Mouse (Mus musculus) cerebellum, adult 8-10 months (tissue): ENCODE results near the gene Prr5l.
A peak's percentile ranks its signal among the peaks of the same experiment; 100 is the strongest.

ENCODE experiments used
- DNase-seq: peaks from one replicate; pipeline ENCODE4 v3.0.0; 2022

Gene Prr5l

DNA sequence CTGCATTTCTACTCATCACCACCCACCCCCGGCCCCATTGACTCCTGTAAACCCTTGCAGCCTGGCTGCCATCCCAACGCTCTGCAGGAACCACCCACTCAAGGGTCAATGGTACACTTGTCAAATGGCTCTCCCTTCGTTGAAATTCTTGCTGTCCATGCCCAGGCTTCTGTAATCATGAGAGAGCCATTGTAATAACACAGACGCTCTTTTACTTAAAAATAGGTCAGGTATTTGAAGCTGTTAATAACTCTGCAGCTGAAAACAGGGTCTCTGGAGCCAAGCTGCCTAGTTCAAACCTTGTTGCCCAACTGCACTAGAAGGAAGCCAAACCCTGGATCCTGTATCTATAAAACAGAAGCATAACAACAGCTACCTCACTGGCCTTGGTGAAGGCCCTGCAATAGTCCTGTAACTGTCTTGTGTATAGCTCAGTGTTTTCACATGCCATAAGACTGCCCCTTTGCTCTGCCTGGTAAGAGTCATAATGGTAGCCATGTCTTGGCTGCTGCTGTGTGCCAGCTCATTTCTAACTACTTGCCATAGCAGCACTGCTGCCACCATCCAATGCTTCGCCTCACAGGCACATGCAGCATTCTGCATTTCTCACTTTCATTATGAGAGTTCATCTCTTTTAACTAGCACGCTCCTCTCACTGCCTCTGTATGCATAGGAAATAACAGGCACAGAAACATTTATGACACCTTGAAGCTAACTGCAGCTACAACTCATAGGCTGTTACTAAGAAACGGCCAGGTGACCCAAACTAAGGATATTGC lies 63.7 kb downstream of the Prr5l start:
- no peak for DNase-seq

DNA sequence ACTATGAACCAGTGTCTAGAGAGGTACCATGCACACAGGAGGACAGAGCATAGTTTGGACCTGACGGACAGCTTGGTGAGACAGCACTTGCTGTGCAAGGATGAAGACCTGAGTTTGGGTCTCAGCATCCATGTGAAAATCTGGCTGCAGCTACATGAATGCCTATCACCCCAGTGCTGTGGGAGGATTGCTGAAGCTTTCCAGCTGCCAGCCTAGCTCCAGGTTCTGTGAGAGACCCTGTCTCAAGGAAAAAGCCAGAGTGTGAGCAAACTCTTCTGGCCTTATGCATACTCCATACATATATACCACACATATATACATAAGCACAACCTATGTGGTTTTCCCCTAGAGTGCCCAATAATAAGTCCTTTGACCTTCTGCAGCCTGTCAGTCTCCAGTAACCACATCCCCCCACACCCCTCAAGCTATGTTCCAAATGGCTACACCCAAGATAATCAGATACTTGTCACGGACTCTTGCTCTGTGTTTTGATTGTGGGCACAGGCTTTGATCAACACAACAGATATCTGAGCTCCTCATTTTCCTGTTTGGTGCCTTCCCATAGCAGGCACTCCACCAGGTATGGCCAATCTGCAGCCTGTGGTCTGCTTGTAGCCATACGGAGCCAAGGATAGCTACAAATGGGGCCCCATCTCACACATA lies 66.0 kb downstream of the Prr5l start:
- DNase-seq, result no peak

DNA sequence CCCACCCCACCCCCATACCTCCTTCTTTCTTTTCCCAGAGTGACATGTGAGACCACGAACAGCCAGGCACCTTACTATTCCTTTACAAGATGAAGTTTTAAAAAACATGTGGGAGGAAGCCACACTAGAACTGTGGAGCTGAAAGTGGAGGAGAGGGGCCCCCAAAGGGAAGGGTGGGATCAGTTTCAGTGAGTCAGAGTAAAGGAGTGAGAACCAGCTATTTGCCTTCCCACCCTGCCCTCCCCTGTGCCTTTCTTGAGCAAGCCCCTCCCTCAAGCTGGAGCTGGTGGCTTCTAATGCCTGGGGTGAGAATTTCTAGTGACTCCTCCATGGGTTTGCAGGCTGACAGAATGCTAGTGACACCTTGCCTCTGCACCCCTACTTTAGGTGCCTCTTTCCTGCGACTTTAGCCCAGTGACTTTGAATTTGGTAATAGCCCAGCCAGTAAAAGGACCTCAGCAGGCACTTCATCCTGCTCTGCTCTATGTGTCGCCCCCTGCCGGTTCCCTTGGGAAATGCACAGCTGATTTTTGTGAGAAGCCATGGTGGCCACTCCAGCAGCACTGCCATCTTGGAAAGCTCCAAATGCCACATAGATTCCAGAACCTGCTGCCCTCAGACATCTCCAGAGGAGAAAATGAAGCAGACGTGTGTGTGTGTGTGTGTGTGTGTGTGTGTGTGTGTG lies 67.4 kb downstream of the Prr5l start:
- DNase-seq, result no peak

DNA sequence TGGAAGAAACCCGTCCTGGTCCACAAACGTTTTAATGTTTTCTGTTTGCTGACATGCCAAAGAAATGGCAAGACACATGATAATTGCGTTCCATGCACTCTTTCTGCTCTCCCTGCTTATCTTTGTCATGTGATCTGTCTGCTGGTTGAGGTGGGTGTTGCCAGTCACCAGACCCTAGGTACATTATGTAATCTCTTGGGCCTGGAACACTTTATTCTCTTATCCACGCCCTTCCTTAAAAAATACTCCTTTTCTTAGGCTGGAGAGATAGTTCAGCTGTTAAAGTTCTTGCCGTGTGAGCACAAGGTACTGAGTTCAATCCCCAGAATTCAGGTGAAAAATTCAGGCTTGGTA lies 68.6 kb downstream of the Prr5l start:
- no peak for DNase-seq

DNA sequence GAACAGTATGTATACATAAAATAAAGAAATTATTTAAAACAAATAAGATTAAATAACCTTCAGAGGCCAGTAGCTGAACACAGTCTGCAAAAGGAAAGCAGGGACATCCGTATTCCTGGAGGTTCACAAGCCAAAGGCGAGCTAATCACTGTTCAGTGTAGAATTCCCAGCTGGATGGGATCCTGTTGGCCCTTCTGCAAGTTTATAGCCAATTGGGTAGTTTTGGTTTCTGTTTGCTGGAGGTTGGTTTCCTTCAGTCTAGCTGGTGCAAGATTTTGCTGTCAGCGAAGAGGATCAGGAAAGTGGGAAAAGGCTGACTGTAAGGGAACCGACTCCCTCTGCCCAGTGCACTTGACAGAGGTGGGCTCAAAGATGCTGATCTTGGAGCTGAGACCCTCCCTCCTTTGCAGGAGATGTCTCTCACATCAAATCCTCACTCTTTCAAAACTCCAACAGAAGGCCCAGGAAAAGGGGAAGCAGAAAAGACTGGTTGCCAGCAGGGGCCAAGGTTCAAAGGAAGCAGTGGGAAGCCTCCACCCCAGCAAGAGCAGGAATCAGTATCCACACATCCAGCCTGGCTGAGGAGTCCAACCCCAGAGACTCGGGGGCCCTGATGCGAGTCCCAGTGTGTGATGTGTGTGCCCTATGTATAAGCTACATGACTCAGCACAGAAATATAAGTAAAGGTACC lies 69.1 kb downstream of the Prr5l start:
- DNase-seq, result no peak

DNA sequence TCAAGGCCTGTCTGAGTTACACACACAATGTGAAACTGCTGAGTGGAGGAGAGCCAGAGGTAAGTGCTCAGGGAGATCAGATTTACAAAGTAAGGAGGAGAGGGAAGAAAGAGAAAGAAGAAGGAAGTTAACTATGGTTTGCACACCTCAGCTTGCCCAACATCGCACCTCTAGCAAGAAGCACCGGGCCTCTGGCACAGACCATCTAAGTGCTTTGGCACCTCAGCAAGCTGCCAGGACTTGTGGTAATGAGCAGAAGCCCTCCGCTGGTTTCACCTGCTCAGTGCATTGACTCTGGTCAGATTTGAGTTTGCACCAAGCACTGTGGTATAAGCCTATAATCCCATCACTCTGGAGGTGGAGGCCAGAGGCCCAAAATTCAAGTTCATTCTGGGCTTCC lies 70.9 kb downstream of the Prr5l start:
- no peak for DNase-seq

DNA sequence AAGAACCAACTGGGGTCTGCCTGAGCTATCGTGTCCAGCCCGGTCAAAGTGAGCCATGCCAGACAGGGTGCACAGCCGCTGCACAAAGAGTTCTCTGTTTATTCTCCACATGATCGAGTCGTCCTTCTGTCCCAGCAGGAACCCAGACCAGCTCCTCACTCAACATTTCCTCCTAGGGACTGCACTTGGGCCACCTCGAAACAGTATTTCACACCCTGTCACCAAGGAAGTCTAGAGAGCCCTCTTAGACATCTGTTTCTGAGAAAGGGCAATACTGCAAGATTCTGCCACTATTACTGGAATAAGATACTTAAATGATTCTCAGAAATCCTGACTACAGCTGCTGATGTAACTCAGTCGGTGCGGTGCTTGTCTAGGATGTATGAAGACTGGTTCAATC lies 72.1 kb downstream of the Prr5l start:
- DNase-seq, result no peak

DNA sequence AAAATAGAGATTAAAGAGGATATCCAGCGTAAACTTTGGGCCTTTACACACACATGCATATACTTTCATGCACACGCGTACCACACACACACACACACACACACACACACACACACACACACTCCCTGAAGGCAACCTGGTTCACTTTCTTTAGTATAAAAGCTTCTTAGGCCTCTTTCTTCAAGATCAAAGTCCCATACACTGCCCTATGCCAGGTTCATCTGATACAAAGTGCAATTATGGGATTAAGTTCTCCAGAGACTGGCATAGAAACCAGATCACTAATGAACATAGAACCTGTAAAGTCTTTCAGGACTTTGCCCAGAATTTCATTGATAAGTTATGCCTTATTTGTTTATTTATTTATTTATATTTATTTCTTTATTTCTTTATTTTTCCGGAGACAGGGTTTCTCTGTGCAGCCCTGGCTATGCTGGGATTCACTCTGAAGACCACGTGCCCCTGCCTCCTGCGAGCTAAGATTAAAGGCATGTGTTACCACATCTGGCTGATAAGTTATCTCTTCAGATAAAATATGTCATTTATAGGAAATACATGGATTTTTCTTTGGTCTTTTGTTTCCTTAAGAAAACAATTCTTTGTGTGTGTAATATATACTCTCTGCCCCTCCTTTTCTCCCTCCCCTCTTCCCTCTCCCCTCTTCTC lies 73.1 kb downstream of the Prr5l start:
- no peak for DNase-seq

DNA sequence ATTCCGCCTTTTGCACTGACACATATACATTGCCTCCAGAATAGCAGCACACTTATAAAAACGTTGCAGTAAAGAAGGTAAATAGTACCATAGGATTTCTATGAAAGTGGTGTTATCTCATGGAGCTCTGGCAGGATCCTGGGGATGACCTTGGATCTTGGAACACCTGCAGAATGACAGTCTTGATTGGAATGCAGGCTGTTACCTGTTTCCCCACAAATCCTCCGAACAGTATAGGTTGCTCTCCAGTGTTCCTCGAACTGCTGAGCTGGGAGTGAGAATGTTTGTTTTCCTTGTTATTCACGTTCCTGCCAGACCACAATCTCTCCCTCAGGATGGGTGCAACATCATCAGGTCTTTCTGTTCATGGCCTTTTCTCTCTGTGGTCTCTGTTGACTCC lies 75.1 kb downstream of the Prr5l start:
- no peak for DNase-seq

DNA sequence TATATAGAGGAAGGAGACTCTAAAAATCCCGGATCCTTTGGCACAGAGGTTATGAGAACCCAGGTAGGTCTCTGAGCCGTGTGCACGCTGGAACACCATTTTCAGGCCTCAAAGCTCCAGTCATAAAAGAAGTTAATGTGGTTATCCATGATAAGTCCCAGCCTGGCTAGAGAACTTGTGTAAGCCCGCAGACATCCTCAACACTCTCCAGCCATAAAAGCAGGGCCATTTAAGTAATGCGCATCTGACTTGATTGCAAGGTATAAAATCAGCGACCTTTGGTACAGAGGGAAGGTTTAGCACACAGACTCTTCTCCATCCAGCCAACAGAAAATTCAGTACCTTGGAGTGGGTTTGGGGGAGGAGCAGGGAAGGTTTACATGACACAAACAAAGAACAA lies 80.6 kb downstream of the Prr5l start:
- no peak for DNase-seq

DNA sequence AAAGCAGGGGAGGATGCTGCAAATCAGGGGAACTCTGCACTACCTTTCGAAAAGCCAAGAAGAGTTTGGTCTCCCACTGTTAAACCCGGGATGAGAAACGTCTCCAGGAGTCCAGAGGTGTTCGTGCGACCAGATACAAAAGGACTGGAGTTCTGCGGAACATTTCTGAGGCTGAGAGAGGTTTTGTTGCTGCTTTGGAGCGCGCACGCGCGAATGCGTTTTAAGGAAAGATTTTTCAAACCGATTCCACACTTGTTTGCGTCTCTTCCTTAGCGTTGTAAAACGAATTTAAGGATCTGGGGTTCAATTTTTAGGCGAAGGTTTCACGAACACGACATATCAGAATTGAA lies 85.0 kb downstream of the Prr5l start:
- DNase-seq, result no peak

DNA sequence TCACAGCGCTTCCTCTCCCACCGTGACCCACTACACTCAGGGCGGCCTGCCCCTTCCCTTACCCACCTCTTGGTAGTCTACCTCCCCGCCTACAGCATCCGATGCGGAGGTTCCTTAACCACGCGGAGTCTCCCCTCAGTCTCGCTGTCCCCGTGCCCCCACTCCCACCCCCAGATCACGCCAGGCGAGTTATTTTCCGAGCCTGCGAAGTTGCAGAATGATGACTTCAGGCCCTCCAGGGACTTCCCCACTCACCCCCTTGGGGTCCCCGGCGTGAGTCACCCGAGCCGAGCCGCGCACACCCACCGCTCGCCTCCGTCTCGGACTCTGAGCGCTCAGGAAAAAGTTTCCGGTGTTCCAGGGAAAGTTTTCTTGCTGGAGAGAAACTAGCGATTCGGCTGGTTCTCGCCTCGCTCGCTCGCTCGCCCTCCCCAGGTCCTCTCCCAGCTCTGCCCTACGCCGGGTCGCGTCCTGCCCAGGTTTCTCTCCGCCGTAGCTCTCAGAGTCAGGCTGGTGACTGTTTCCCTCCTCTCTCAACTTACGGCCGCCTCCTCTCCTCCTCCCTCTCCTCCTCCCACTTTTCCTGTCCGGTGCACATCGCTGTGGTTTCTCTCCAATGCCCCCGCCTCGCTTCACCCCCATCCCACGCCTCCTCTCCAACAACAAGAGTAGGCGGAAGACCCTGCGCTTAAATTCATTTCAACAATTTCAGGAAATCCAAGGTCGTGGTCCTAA lies 85.5 kb downstream of the Prr5l start:
- DNase-seq, result no peak

DNA sequence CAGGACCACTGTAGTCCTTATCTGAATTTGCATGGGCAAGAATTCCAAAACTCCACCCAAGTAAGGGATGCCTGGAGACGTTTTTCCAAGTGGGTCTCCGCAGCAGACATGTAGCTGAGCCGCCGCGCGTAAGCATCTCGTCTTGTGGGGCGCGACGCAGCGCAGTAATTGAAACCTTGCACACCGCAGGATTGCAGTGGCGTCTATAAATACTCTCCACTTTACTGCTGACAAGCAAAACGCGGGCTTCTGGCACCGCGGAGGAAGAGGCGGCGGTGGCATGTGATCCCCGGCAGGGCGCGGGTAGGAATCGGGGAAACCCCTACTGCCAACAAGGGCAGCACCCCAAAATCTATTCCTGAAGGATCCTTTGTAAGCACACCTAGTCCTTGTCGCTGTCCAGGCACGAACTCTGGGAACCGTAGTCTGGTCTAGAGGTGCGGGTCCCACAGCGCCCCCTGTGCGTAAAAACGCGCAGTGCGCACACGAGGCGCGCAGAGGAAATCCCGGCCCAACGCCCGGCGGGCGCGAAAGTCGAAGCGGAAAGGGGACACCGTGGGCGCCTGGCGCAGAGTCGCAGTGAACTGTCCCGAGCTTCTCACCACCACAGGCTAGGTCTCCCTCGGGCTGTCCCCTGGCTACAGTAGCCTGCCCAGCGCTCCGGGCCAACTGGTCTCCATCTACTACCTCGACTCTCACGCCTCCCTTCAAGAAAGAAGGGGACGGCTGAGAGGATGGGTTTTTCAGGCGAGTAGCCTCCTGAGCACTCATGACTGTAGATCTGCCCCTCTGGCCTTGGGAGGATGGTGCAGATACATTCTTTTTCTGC lies 86.3 kb downstream of the Prr5l start:
- peak; percentile 6 for DNase-seq

DNA sequence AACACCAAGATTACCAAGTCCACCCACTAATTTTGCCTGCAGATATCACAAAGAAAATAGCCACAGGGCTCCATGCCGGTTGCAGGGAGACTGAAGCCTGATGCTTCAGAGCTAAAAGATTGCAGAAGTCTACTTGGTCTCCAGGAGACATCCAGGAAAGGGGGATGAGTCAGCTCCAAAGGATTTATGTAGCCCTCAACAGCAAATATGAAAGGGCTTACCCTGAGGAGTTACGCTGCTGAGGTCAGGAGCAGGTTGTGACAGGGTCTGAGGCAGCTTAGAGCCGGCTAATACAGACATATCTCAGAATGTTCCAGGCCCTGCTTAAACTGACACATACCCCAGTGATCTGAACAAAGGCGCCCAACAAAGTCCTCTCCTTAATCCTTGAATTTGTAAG lies 90.7 kb downstream of the Prr5l start:
- no peak for DNase-seq

DNA sequence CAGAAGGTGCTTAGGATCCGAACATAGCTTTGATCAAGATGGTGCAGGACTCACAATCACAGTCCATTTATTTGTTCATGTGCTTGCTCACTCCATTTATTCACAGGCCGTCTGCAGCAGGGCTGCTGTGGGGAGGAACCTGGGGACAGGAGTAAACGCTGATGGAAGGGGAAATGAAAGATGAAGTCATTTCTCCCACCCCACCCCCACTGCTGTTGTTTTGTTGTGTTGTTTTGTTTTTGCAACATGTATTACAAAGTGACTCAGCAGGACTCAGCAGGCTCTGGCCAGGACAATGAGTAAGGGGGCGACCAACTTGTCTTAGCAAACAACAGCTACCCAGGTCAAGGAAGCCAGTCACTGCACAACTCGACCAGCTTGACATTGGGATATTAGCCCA lies 99.6 kb downstream of the Prr5l start:
- DNase-seq, result no peak

DNA sequence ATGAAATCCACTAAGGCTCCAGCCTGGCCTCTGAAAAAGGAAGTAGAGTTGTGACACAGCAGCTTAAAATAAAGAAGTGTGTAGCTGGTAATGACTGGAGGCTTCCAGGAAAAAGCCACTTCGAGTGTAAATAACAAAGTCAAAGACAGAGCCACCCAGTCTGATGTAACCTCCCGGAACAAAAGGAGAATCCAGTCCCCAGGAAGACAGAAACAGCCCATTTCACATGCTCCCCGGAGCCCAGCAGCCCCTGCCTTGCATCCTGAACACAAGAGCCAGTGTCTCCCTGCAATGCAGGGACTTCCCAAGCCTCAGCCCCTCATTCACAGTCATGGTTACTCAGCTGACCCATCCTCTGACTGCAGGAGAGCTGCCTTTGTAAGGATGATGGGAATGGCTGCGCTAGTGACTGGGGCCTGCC lies 101.5 kb downstream of the Prr5l start:
- no peak for DNase-seq

DNA sequence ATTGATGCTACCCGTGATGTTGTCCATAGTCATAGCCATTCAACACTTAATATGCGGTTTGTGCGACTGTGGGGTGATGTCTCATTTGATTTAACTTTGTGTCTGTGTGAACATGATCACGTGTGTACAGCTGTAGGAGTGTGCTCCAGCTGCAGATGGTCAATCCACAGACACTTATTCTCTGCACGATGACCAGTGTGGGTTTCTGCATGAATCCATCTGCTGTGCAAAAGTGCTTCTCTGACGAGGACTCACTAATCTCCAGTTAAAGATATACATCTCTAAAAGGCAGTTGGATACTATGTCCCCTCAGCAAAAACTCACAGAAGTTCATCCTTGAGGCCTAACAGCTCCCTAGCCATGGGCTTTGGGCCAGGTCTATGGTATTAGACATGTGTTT lies 104.7 kb downstream of the Prr5l start:
- no peak for DNase-seq

DNA sequence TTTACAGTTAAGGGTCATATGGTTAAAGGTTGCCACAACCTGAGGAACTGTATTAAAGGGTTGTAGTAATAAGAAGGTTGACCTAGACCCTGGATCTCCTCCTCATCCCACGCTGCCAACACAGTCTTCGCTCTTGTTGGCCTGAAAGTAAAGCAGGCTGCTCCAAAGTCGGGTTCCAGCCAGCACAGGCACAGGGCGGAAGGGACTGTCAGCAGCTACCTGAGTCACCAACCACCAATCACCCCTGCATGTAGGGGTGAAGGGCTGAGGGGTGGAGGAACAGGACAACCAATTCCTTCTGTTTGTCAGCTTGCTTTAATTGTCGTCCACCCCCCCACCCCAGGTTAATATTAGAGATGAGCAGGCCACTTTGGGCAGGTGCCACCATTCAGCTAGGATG lies 119.3 kb downstream of the Prr5l start:
- DNase-seq, result no peak

DNA sequence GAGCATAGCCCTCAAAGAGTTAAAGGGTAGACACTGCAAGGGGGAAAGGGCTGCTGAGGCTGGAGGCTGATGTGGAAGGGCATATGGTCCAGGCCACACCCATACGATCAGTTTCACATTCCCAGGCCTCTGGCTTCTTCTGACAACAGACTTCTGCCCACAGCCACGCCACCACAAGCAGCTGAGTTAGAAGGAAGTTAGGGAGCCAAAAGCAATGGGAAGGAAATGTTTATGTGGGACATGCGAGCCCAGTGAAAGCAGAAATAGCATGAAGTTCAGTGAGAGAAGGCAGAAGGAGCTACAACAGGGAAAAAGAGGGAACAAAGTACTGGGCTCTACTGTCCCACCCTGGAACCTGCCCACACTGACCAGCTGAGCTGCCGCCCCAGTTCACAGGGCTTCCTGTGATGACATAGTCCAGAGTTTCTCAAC lies 119.9 kb downstream of the Prr5l start:
- DNase-seq, result no peak

DNA sequence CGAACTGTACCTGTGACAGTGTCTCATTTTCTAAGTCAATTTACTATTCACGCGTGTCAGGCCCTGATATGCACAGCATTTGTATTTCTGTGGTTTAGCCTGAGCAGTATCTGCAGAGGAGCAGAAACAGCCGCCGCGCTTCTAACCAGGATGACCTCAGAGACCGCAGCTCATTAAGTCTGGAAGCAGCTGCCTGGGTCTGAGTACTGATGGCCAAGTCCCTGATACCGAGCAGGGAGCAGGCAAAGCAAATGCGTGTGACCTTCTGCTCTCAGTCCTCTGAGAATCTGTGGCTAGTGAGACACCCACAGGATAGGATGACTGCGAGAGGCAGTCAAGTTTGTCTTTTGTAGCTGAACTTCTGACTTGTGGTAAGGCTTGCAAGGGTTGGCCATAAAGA lies 120.4 kb downstream of the Prr5l start:
- no peak for DNase-seq

DNA sequence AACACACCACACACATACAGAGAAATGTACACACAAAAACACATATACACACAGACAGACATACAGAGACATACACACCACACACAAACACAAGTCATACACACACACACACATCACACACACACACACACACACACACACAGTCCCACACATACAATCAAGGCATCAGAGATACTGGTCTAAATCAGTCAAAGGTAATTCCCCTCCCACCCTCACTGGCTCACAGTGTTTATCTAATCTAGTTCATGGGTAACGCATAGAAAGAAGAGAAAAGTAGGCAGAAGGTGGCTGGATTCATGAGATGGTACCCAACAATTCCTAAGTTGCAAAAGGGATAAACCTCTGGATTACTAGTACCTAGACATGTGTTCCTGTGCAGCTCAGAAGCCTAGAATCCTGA lies 120.9 kb downstream of the Prr5l start:
- no peak for DNase-seq
